Mouse (Mus musculus): Measurements from ENCODE around the gene Pcsk6. TPM values are rescaled to one million over a fixed set of nuclear protein-coding genes. Genes with fewer than 3 reads are reported as not detected.
A peak's percentile ranks its signal among the peaks of the same experiment; 100 is the strongest.

Pcsk6 gene
- polyA plus RNA-seq, 1 experiment from 2014 or later: 1.1 TPM

DNA sequence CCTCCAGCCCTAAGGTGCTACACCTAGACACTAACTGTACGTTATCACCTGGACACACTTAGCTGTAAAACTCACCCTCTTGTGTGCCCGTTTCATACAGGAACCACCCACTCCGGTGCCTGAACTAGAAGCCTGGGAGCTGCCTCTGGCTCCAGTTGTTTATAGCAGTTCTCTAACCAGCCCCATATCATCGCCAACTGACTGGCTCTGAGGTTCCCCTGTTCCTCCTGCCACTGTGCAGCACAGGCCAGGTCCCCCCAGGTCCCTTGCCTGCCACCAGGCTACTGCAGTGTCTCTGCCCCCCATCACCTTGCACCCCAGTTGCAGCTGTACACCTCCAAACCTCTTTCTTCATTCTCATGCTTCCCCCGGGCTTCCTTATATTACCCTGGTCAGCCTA is 8.7 kb downstream of the Pcsk6 start:
- ATAC-seq (replicated peaks): 0 out of 2 replicates have a peak, but pooled peaks have one; percentile 25
- Histone ChIP-seq H3K36me3 (replicated peaks) (no peaks in the 10 kb centered on the region), H3K4me3 (no peak overlapping the region), H3K4me2 (no peak overlapping the region), H3K4me1 (peaks cover 13% of the 10 kb centered on the region), H3K9ac (no peak overlapping the region), H3K27me3 (replicated peaks) (0 out of 2 replicates have a peak, but pooled peaks cover 4% of the 10 kb centered on the region), H3K27ac (no peak overlapping the region), H3K9me3 (no peaks in the 10 kb centered on the region)
- WGBS: 91% methylated on average over 5 of the region's 5 CpGs

DNA sequence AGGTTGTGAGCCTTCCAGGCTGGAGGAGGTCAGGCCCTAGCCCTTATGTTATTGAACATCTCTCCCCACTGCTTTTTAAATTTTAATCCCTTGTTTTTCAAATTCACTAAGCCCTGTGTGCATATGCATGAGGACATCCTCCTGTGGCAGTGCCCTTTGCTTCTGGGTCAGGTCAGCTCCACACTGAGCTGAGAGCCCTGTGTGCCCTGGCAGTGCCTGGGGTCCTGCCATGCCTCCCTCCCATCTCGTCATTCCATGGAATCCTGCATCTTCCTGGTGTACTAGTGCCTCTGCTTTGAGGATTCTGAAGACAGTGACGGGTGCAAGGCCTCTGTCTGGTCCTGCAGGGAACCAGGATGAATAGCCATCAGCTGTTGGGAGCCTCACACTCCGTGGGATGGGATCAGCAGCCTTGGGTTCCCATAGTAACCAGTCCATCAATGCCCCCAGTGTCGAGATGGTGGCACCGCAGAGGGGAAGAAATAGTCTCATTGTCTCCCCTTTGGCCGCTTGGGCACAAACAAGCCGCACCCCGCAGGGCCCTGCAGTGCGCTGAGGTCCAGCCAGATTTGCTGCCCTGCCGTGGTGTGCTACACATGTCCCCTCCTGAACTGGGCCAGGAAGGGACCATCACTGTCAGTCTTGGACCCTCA is 9.5 kb downstream of the Pcsk6 start:
- no peaks in the 10 kb centered on the region for H3K9me3 ChIP-seq
- H3K9ac ChIP-seq: no peak overlapping the region
- peak overlapping the region; percentile 26; the same call in 1 of the 2 replicates for H3K27ac ChIP-seq
- H3K4me3 ChIP-seq: no peak overlapping the region
- ATAC-seq (replicated peaks): peak; percentile 88
- H3K27me3 ChIP-seq (replicated peaks): no peaks in the 10 kb centered on the region
- H3K36me3 ChIP-seq (replicated peaks): no peaks in the 10 kb centered on the region
- H3K4me1 ChIP-seq: peaks cover 13% of the 10 kb centered on the region
- H3K4me2 ChIP-seq: no peak overlapping the region
- 6% methylated on average over 10 of the region's 10 CpGs for WGBS

DNA sequence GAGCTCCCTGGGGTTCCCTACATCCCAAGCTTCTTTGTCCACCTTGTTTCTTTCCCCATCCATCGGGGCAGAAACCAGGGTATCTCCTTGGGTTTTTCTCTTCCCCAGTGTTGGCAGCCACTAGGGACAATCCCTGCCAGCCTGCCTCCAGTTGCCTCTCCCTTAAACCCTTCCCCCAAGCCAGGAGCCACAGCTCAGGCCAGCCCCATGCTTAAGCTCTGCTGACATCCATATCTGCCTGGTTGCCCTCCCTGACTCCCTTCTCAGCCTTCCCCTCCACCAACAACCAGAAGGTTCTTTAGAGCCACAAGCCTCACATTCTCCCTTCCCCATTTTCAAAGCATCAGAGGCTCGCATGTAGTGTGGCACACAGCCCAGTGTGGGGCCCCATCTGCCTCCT is 10.3 kb downstream of the Pcsk6 start:
- peaks cover 13% of the 10 kb centered on the region for H3K4me1 ChIP-seq
- no peaks in the 10 kb centered on the region for H3K27me3 ChIP-seq (replicated peaks)
- H3K9ac ChIP-seq: no peak overlapping the region
- H3K27ac ChIP-seq: 0 out of 2 replicates have a peak overlapping the region, but pooled peaks have one; percentile 14
- H3K4me3 ChIP-seq: no peak overlapping the region
- no peak for ATAC-seq (replicated peaks)
- WGBS: 66% methylated on average over 2 of the region's 2 CpGs
- no peaks in the 10 kb centered on the region for H3K36me3 ChIP-seq (replicated peaks)
- no peak overlapping the region for H3K4me2 ChIP-seq
- no peaks in the 10 kb centered on the region for H3K9me3 ChIP-seq

DNA sequence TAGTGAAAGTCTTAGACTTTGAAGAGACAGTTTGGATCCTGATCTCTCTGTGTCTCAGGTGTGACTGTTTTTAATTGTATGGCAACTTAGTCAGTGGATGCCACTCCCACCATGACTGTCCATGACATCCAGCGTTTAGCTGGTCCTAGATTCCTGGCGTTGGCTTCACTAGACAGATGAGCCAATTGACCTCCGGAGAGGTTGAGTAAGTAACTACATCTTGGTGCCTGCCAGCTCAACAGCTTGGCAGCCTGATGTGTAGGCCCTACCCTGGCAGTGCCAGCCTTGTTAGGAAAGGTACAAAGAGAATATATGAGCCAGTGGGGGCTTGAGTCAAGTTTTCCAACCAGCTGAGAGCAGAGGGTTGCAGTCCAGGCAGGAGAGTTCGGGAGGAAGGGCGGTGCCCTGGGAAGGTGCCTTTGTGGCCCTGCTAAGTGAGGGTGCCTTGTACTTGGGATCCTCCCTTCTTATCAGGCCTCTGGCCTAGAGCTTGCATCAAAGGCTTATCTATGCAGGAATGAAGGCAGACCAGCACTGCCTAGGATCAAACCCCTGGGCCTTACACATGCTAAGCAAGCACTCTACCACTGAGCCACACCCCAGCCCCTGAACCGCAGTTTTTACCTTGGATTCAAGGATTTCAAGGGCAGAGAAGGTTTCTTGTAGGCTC is 11.8 kb downstream of the Pcsk6 start:
- Histone ChIP-seq H3K27me3 (replicated peaks) (no peaks in the 10 kb centered on the region), H3K9ac (no peak overlapping the region), H3K27ac (no peak overlapping the region), H3K4me3 (no peak overlapping the region), H3K9me3 (no peaks in the 10 kb centered on the region), H3K36me3 (replicated peaks) (no peaks in the 10 kb centered on the region), H3K4me2 (no peak overlapping the region), H3K4me1 (peaks cover 13% of the 10 kb centered on the region)
- 86% methylated on average over 6 of the region's 6 CpGs for WGBS
- no peak for ATAC-seq (replicated peaks)

DNA sequence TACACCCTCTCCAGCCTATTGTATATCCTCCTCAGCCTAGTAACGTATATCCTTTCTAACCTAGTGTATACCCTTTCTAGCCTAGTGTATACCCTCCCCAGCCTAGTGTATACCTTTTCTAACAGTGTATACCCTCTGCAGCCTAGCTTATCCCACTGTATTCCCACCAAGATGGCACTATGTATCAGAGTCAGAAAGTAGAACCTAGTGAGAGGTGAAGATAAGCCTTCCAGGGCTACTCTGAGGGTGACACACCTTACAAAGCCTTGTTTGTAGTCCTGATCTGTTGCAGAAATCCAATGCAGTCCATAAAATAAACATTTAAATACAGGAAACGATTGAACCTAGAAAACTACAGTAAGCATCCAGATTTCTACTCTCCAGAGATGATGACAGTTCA is 12.4 kb downstream of the Pcsk6 start:
- Histone ChIP-seq H3K4me1 (peaks cover 13% of the 10 kb centered on the region), H3K27me3 (replicated peaks) (no peaks in the 10 kb centered on the region), H3K27ac (no peak overlapping the region), H3K9me3 (no peaks in the 10 kb centered on the region), H3K36me3 (replicated peaks) (no peaks in the 10 kb centered on the region), H3K4me2 (no peak overlapping the region), H3K9ac (no peak overlapping the region), H3K4me3 (no peak overlapping the region)
- no peak for ATAC-seq (replicated peaks)
- WGBS: 89% methylated on average over 2 of the region's 2 CpGs

DNA sequence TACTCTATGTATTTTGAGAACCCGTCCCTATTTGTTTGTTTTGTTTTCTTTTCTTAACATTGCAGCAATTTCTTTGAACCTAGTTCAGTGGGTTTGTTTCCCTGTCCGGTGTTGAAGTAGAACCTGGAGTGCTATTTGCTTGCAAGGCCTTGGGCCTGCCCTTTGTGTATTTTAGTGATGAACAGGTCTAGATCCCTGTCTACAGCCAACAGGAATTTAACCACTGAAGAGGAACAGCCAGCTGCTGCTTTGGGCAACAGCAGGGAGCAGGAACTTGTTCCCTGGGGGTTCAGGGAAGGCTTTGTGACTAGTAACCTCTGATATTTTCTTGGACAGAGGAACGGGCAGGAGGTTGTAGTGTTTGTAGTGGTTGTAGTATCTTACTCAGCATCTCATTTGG is 15.1 kb downstream of the Pcsk6 start:
- Histone ChIP-seq H3K9me3 (no peaks in the 10 kb centered on the region), H3K4me1 (peaks cover 13% of the 10 kb centered on the region), H3K4me3 (no peak overlapping the region), H3K36me3 (replicated peaks) (no peaks in the 10 kb centered on the region), H3K27me3 (replicated peaks) (no peaks in the 10 kb centered on the region), H3K9ac (no peak overlapping the region), H3K27ac (no peak overlapping the region), H3K4me2 (no peak overlapping the region)
- ATAC-seq (replicated peaks): no peak
- 79% methylated on average over 3 of the region's 3 CpGs for WGBS

DNA sequence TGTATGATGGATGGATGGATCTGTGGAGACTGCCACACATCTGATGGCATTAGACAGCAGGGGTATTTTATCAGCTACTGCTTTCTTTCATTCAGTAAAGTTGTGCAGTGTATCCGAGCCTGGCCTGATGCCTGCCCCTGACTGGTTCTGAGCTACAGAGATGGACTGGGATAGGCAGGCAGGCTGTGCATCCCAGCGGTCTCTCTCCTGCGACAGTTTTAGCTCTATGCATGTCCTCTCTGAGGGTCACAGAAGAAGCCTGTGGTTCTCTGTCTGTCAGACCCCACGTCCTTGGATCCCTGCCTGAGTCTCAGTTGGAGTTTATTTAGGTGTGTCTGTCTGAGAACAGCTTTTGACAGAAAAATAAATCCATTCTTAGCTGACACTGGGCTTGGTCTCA is 16.7 kb downstream of the Pcsk6 start:
- no peak overlapping the region for H3K9ac ChIP-seq
- no peak overlapping the region for H3K27ac ChIP-seq
- no peaks in the 10 kb centered on the region for H3K9me3 ChIP-seq
- H3K4me2 ChIP-seq: no peak overlapping the region
- H3K4me3 ChIP-seq: no peak overlapping the region
- peaks cover 12% of the 10 kb centered on the region for H3K4me1 ChIP-seq
- H3K27me3 ChIP-seq (replicated peaks): no peaks in the 10 kb centered on the region
- ATAC-seq (replicated peaks): no peak
- 56% methylated on average over 4 of the region's 4 CpGs for WGBS
- no peaks in the 10 kb centered on the region for H3K36me3 ChIP-seq (replicated peaks)

DNA sequence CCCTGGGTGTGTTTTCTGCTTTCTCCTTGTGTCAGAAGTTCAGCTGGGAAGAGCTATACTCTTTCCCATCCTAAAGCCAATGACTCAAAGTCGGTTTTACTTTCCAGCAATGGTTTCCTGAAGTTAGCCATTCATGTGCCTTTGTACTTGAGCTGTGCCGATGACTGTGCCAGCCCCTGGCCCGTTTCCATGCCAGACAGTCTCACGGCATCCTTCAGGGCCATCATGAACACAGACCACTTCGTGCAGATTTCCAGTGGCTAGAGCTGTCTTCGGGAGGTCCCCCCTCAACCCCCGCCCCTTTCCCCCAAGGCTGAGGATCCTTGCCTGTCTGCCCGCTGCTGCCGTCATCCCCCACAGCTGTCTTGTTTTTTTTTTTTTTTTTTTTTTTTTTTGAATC is 17.8 kb downstream of the Pcsk6 start:
- Histone ChIP-seq H3K4me1 (peaks cover 12% of the 10 kb centered on the region), H3K27ac (no peak overlapping the region), H3K9me3 (no peaks in the 10 kb centered on the region), H3K4me2 (no peak overlapping the region), H3K36me3 (replicated peaks) (no peaks in the 10 kb centered on the region), H3K27me3 (replicated peaks) (no peaks in the 10 kb centered on the region), H3K9ac (no peak overlapping the region), H3K4me3 (no peak overlapping the region)
- ATAC-seq (replicated peaks): no peak
- 55% methylated on average over 9 of the region's 9 CpGs for WGBS

DNA sequence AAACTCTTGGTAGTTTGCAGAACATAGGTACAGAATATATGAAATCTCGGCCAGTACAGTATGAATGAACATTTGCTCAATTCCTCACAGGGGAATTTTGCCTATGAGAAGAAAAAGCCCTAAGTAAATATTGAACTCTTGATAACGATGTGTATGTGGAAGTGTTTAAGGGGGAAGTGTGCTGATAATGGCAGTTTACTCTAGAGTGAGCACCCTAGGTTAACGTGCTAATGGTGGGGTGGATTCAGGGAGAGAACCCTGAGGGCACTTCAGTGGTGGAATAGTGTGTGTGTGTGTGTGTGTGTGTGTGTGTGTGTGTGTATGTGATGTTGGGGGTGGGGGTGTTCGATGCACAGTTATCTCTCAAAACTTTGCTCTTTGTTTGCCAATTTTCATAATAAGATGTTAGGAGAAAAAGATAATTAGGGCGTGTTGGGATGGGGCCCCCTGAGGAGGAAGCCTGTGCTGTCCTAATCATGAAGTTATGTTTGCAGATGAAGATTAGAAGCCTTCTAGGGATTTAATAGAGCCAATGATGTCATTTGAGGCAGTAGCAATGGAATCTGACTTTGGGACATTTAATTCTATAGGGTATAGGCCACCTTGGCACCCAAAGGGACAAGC is 19.2 kb downstream of the Pcsk6 start:
- WGBS: 74% methylated on average over 5 of the region's 5 CpGs
- Histone ChIP-seq H3K9me3 (no peaks in the 10 kb centered on the region), H3K4me1 (peaks cover 12% of the 10 kb centered on the region), H3K4me3 (no peak overlapping the region), H3K9ac (no peak overlapping the region), H3K36me3 (replicated peaks) (no peaks in the 10 kb centered on the region), H3K27ac (no peak overlapping the region), H3K27me3 (replicated peaks) (no peaks in the 10 kb centered on the region), H3K4me2 (no peak overlapping the region; the same call in 1 of the 2 replicates)
- no peak for ATAC-seq (replicated peaks)

DNA sequence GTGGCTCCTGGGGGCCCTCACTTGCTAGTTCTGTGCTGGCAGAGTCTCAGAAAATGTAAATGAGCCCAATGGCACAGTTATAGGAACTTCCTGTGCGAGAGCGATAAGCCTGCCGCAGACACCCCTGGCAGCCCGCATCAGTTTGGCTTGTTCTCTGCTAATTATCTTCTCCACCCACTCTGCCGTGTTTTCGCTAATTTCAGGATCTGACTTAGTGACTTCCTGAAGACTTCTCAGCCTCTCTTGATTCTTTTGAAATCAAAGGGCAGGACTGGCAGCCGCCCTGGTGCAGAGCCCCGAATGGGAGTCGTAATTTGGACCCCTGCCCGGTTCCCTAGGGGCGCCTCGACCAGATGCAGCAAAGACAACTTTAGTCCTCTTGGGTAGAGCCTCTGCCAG is 19.8 kb downstream of the Pcsk6 start:
- no peaks in the 10 kb centered on the region for H3K36me3 ChIP-seq (replicated peaks)
- H3K27ac ChIP-seq: no peak overlapping the region
- H3K4me2 ChIP-seq: peak overlapping the region; percentile 25
- H3K27me3 ChIP-seq (replicated peaks): no peaks in the 10 kb centered on the region
- H3K9me3 ChIP-seq: no peaks in the 10 kb centered on the region
- H3K4me1 ChIP-seq: peaks cover 12% of the 10 kb centered on the region
- no peak for ATAC-seq (replicated peaks)
- H3K4me3 ChIP-seq: no peak overlapping the region
- H3K9ac ChIP-seq: no peak overlapping the region
- WGBS: 59% methylated on average over 12 of the region's 12 CpGs

DNA sequence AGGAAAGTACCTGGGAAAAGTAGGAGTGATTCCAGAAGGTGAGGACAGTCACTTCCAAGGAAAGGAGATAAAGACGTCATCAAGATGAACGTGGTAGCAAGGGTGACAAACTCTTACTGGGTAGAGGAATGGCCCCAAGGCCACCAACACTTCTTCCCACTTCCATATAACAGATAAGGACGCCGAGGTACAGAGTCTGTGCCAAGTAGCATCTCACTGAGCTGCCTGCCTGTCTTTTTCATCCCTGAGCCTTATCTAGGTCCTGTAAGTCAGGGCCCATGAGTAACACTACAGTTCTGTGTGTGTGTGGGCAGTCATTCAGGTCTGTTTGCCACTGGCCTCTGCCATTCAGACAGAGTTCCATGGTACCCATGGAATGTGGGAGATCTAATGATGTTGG is 23.4 kb downstream of the Pcsk6 start:
- Histone ChIP-seq H3K9me3 (no peaks in the 10 kb centered on the region), H3K27ac (no peak overlapping the region), H3K27me3 (replicated peaks) (no peaks in the 10 kb centered on the region), H3K4me1 (peaks cover 8% of the 10 kb centered on the region), H3K9ac (no peak overlapping the region), H3K4me2 (no peak overlapping the region), H3K36me3 (replicated peaks) (no peaks in the 10 kb centered on the region), H3K4me3 (no peak overlapping the region)
- no peak for ATAC-seq (replicated peaks)
- WGBS: 86% methylated on average over 4 of the region's 4 CpGs

DNA sequence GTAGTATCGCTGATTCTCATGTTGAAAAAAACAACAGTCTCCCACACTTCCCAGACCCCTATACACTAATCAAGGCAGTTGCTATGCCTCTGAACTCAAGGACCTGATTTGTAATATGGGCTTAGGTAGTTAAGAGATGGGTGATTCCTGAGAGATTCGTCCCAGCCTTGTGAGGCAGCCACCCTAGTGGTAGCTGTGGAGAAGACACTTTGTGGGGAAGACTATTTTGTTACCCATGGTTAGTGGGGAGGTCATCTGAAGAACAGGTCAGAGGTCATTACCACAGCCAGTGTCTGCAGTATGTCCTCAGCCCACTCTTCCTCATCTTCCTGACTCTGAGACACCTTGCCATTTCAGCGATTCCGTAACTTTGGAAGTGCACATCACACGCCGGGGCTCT is 24.3 kb downstream of the Pcsk6 start:
- no peak for ATAC-seq (replicated peaks)
- H3K36me3 ChIP-seq (replicated peaks): no peaks in the 10 kb centered on the region
- no peaks in the 10 kb centered on the region for H3K27me3 ChIP-seq (replicated peaks)
- H3K27ac ChIP-seq: no peak overlapping the region
- H3K4me1 ChIP-seq: peaks cover 8% of the 10 kb centered on the region
- H3K9ac ChIP-seq: no peak overlapping the region
- H3K9me3 ChIP-seq: no peaks in the 10 kb centered on the region
- H3K4me3 ChIP-seq: no peak overlapping the region
- H3K4me2 ChIP-seq: no peak overlapping the region
- 94% methylated on average over 6 of the region's 6 CpGs for WGBS

DNA sequence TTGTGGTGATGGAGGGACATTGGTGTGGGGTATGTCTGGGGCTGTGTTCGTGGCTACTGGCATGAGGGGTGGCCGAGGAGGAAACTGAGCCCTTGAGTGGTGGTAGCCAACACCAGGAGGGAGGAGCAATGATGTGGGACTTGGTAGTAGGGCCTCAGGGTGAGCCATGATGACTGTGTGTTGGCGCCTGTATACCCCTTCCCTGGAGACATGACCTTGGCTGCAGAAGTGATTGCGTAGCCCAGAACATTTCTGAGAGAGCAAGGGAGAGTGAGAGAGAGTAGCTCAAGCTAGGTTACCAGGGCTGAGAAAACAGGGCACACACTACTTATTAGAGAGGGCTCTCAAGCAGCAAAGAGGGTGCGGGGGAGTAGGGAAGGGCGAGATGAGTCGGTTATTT is 30.3 kb downstream of the Pcsk6 start:
- 84% methylated on average over 7 of the region's 7 CpGs for WGBS
- H3K27me3 ChIP-seq (replicated peaks): no peaks in the 10 kb centered on the region
- H3K9me3 ChIP-seq: no peaks in the 10 kb centered on the region
- H3K4me3 ChIP-seq: no peak overlapping the region
- no peaks in the 10 kb centered on the region for H3K4me1 ChIP-seq
- no peak overlapping the region for H3K9ac ChIP-seq
- no peak for ATAC-seq (replicated peaks)
- no peaks in the 10 kb centered on the region for H3K36me3 ChIP-seq (replicated peaks)
- H3K27ac ChIP-seq: no peak overlapping the region
- H3K4me2 ChIP-seq: no peak overlapping the region

Data from midbrain, embryonic 15.5 days (tissue).